Mouse (Mus musculus) forebrain, embryonic 11.5 days (tissue): Measurements from ENCODE around the gene Fev. TPM values are rescaled to one million over a fixed set of nuclear protein-coding genes. Genes with fewer than 3 reads are reported as not detected.
A peak's percentile ranks its signal among the peaks of the same experiment; 100 is the strongest.

Experiments used
- ATAC-seq: fragments of 200-750 bp; cut with Nextera tagmentation; replicated peaks from 2 replicates; pipeline ENCODE4 v1.8.0; 2017; ENCODE audit warnings: moderate TSS enrichment; ENCODE audit not compliant: low FRiP score
- DNase-seq: peaks from one replicate; pipeline ENCODE4 v3.0.0-alpha.2; 2017; ENCODE audit warnings: low spot score
- H3K27ac ChIP-seq: fragments of 300-500 bp; sonication (generic); 2 replicates; pipeline ENCODE4 v1.5.1; 2014; ENCODE audit warnings: low read depth, low read length
- H3K27me3 ChIP-seq: fragments of 300-500 bp; sonication (generic); 2 replicates; pipeline ENCODE4 v1.6.1; 2014; ENCODE audit warnings: mild to moderate bottlenecking, low read length, mixed read lengths; ENCODE audit not compliant: control insufficient read depth, insufficient read depth
- H3K36me3 ChIP-seq: fragments of 300-500 bp; sonication (generic); 2 replicates; pipeline ENCODE4 v1.6.1; 2014; ENCODE audit warnings: mild to moderate bottlenecking, low read length, moderate library complexity, mixed read lengths; ENCODE audit not compliant: control insufficient read depth, insufficient read depth
- H3K4me1 ChIP-seq: fragments of 300-500 bp; sonication (generic); replicated peaks from 2 replicates; pipeline ENCODE4 v1.6.1; 2014; ENCODE audit warnings: low read length, mixed read lengths; ENCODE audit not compliant: control insufficient read depth, insufficient read depth
- H3K4me2 ChIP-seq: fragments of 300-500 bp; sonication (generic); 2 replicates; pipeline ENCODE4 v1.6.1; 2014; ENCODE audit warnings: low read depth, mild to moderate bottlenecking, low read length, moderate library complexity, mixed read lengths; ENCODE audit not compliant: severe bottlenecking
- H3K4me3 ChIP-seq: fragments of 300-500 bp; sonication (generic); 2 replicates; pipeline ENCODE4 v1.5.1; 2014; ENCODE audit warnings: low read depth, low read length
- H3K9ac ChIP-seq: fragments of 300-500 bp; sonication (generic); 2 replicates; pipeline ENCODE4 v1.6.1; 2014; ENCODE audit warnings: low read length
- H3K9me3 ChIP-seq: fragments of 300-500 bp; sonication (generic); 2 replicates; pipeline ENCODE4 v1.6.1; 2016; ENCODE audit warnings: low read length, mixed read lengths; ENCODE audit not compliant: control insufficient read depth
- WGBS: fragments of 180-500 bp; shearing (Covaris S2); extraction: QIAGEN DNeasy Blood & Tissue Kit; methylation state at CpG from one replicate; pipeline ENCODE4 v1.1.7; 2014; 5-methylcytosine and 5-hydroxymethylcytosine counted together
- polyA plus RNA-seq: library from polyadenylated mRNA; unstranded; fragments of >200 nt; fragmentation: Nextera tagmentation; extraction: Ambion mirVana; gene quantifications from 2 replicates; pipeline ENCODE4 v1.2.1, GENCODE M21; 2014

Fev gene
- polyA plus RNA-seq, 1 experiment from 2014 or later: not detected

GRCm38 (mm10) chr1:74883441-74883840 lies 1.8 kb downstream of the Fev start:
- WGBS: 4% methylated on average over 5 of the region's 5 CpGs

DNA sequence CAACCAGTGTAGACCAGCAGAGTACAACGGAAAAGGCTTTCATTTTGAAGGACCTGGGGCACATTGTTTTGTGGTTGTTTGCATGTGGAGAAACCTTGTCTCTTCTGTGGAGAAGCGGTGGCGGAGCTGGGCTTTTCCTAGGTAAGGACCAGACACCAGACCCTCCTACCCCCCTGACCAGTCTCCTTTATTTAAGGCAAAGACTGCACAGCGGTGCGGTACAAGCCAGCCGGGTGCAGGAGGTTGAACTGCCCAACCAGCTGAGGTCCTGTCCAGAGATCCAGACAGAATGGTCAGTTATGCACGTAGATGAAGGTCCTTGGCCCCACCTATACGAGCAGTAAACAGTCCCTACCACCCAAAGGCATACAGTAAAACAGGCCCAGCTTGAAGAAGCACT lies 2.4 kb downstream of the Fev start:
- Histone ChIP-seq H3K4me2 (no peak overlapping the region; the same call in 1 of the 2 replicates), H3K4me1 (peaks cover 12% of the 10 kb centered on the region), H3K4me3 (no peak overlapping the region; the same call in 1 of the 2 replicates), H3K27ac (no peak overlapping the region), H3K36me3 (no peaks in the 10 kb centered on the region), H3K27me3 (peaks cover 82% of the 10 kb centered on the region), H3K9me3 (no peaks in the 10 kb centered on the region), H3K9ac (no peak overlapping the region)
- ATAC-seq: no peak
- WGBS: 4% methylated on average over 8 of the region's 8 CpGs
- DNase-seq: peak; percentile 50

More at GRCm38 (mm10) chr1:74883441-74883840, 1.8 kb downstream of the Fev start:
- Histone ChIP-seq H3K36me3 (no peaks in the 10 kb centered on the region), H3K27me3 (peaks cover 85% of the 10 kb centered on the region), H3K9ac (no peak overlapping the region), H3K4me1 (peaks cover 12% of the 10 kb centered on the region), H3K4me3 (no peak overlapping the region), H3K27ac (no peak overlapping the region), H3K9me3 (no peaks in the 10 kb centered on the region), H3K4me2 (no peak overlapping the region)
- DNase-seq (no peak), ATAC-seq (no peak)

DNA sequence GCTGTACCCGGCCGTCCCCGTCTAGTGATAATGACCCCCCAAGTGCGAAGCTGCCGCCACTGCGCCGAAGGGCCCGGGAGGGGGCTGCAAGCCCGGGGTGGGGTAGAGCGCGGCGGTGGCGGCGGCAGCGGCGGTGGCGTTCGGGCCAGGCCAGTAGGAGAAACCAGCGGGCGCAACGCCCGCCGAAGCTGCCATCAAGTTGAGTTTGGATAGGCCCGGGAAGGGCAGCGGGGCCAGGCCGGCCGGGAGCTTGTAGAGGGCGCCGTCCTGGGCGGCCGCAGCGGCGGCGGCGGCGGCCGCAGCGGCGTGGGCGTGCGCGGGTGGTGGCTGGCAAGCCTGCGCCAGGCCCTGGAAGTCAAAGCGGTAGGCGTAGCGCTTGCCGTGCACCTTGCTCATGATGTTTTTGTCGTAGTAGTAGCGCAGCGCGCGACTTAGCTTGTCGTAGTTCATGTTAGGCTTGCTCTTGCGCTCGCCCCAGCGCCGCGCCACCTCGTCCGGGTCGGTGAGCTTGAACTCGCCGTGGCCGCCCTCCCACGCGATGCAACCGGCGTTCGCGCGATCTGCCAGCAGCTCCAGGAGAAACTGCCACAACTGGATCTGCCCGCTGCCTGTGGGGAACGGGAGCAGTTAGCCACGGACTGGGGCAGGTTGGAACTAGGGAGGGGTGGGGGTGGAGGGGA lies 3.0 kb downstream of the Fev start:
- H3K4me2 ChIP-seq: peak overlapping the region; percentile 42
- WGBS: under 1% methylated on average over 71 of the region's 74 CpGs
- peaks cover 12% of the 10 kb centered on the region for H3K4me1 ChIP-seq
- H3K9me3 ChIP-seq: no peaks in the 10 kb centered on the region
- H3K9ac ChIP-seq: peak overlapping the region; percentile 6; the same call in 1 of the 2 replicates
- H3K4me3 ChIP-seq: peak overlapping the region; percentile 27
- H3K27me3 ChIP-seq: peaks cover 78% of the 10 kb centered on the region
- no peak overlapping the region for H3K27ac ChIP-seq
- ATAC-seq (no peak), DNase-seq (peak; percentile 69)
- no peaks in the 10 kb centered on the region for H3K36me3 ChIP-seq

- H3K9ac ChIP-seq: no peak overlapping the region
- peaks cover 64% of the 10 kb centered on the region for H3K27me3 ChIP-seq
- ATAC-seq (no peak; the same call in 1 of the 2 replicates), DNase-seq (peak; percentile 80)
- H3K4me1 ChIP-seq: peaks cover 12% of the 10 kb centered on the region
- H3K27ac ChIP-seq: no peak overlapping the region
- H3K9me3 ChIP-seq: no peaks in the 10 kb centered on the region
- no peak overlapping the region for H3K4me2 ChIP-seq
- 2% methylated on average over 18 of the region's 18 CpGs for WGBS
- H3K36me3 ChIP-seq: no peaks in the 10 kb centered on the region
- H3K4me3 ChIP-seq: no peak overlapping the region
Observed at GRCm38 (mm10) chr1:74880785-74881360, 4.3 kb downstream of the Fev start.

- ATAC-seq: no peak
- Histone ChIP-seq H3K4me3 (no peak overlapping the region), H3K4me1 (peaks cover 3% of the 10 kb centered on the region), H3K27me3 (peaks cover 28% of the 10 kb centered on the region), H3K27ac (no peak overlapping the region), H3K4me2 (no peak overlapping the region), H3K9me3 (no peaks in the 10 kb centered on the region), H3K36me3 (no peaks in the 10 kb centered on the region), H3K9ac (no peak overlapping the region)
- no peak for DNase-seq
- 73% methylated on average over 3 of the region's 3 CpGs for WGBS
Observed at GRCm38 (mm10) chr1:74877199-74877598, 8.0 kb downstream of the Fev start.

DNA sequence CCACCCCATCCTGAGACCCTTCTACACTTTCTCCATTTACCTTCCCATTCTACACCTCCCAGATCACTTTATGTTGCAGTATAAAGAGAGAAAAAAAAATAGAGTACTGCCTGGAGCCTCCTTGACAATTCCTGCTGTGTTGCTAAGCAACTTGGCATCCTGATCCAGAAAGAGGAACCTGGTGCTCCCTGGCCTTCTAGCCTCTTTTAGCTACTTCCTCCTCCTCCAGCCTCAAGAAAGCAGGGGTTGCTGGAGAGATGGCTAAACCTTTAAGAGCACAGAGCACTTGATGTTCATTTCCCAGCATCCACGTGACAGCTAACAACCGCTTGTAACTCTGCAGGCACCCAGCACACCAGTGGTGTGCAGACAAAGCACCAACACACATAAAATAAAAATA lies 13.0 kb downstream of the Fev start:
- ATAC-seq (no peak), DNase-seq (no peak)
- Histone ChIP-seq H3K4me3 (no peak overlapping the region), H3K9me3 (no peaks in the 10 kb centered on the region), H3K27me3 (no peaks in the 10 kb centered on the region; the same call in 1 of the 2 replicates), H3K36me3 (no peaks in the 10 kb centered on the region), H3K9ac (no peak overlapping the region), H3K4me2 (no peak overlapping the region), H3K4me1 (no peaks in the 10 kb centered on the region), H3K27ac (no peak overlapping the region)
- 61% methylated on average over 2 of the region's 2 CpGs for WGBS

GRCm38 (mm10) chr1:74861783-74862182 lies 23.4 kb downstream of the Fev start:
- DNase-seq (no peak), ATAC-seq (no peak)
- no peaks in the 10 kb centered on the region for H3K9me3 ChIP-seq
- H3K9ac ChIP-seq: no peak overlapping the region
- no peak overlapping the region for H3K27ac ChIP-seq
- peaks cover 21% of the 10 kb centered on the region for H3K27me3 ChIP-seq
- H3K4me2 ChIP-seq: no peak overlapping the region
- H3K4me1 ChIP-seq: peaks cover 4% of the 10 kb centered on the region; the same call in 1 of the 2 replicates
- no peaks in the 10 kb centered on the region for H3K36me3 ChIP-seq
- no peak overlapping the region for H3K4me3 ChIP-seq

DNA sequence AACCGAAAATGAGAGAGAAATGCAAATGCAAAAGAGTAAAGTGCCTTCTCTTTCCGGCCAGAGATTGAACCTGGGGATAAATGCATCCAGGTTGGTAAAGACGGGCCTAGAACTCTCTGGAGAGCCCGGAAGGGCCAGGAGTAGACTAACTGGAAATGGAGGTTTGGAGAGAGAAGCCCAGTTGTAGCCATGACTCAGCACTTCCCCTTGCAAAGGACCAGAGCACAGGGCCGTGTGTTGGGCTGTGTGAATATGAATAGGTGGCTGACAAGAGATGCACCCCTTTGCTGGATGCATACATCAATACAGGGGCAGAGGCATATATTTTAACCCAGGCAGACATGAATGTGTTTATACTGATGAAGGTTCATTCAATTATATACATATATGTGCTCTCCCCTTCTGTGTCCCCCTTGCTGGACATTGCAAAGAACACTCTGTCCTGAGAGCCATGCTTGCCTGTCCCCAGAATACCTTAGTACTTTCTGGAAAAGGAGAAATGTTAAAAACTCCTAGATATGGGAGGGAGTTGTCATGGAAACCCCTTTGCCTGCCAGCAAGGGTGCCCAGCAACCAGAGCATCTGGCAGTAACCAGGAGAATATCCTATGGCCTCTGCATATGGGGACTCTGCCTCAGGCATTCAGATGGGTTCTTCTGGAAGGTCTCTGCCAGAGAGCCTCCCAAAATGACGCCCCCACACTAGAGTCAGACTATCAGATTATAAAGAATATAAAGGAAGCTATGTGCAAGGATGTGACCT lies 25.8 kb downstream of the Fev start:
- peaks cover 36% of the 10 kb centered on the region for H3K27me3 ChIP-seq
- no peak overlapping the region for H3K4me2 ChIP-seq
- no peak overlapping the region for H3K27ac ChIP-seq
- H3K9me3 ChIP-seq: no peaks in the 10 kb centered on the region
- H3K9ac ChIP-seq: no peak overlapping the region
- DNase-seq: no peak
- no peak overlapping the region for H3K4me3 ChIP-seq
- ATAC-seq: no peak
- WGBS: 44% methylated on average over 6 of the region's 6 CpGs
- H3K4me1 ChIP-seq: peaks cover 19% of the 10 kb centered on the region
- H3K36me3 ChIP-seq: no peaks in the 10 kb centered on the region
